Mouse (Mus musculus) MEL (cell line): ENCODE measurements around the gene Cd47. TPM values are rescaled to one million over a fixed set of nuclear protein-coding genes. Genes with fewer than 3 reads are reported as not detected.

Experiments used
- DNase-seq: peaks from one replicate; pipeline ENCODE4 v3.0.0; 2011; ENCODE audit warnings: low read depth, low spot score
- H3K27ac ChIP-seq: 2 replicates; pipeline ENCODE4 v1.5.1; 2012; ENCODE audit warnings: low read depth, mild to moderate bottlenecking, control low read depth, low read length, moderate library complexity; ENCODE audit not compliant: control insufficient read depth
- H3K27me3 ChIP-seq, 2 experiments: fragments of 150-350 bp in 1 of 2; sonication (generic) in 1 of 2; 2 replicates each; pipeline ENCODE4 v1.6.1; 2012; ENCODE audit warnings: low read length in 2 of 2, mild to moderate bottlenecking in 2 of 2, improper control_type of control experiment in 1 of 2, moderate library complexity in 1 of 2; ENCODE audit not compliant: insufficient read depth in 2 of 2, control insufficient read depth in 1 of 2
- H3K36me3 ChIP-seq, 2 experiments: 2 replicates each; pipeline ENCODE4 v1.6.1; 2012 to 2014; ENCODE audit warnings: low read length in 2 of 2, improper control_type of control experiment in 1 of 2, inconsistent platforms in 1 of 2, mild to moderate bottlenecking in 1 of 2; ENCODE audit not compliant: insufficient read depth in 2 of 2, control insufficient read depth in 1 of 2
- H3K4me1 ChIP-seq, 2 experiments: fragments of 150-350 bp in 1 of 2; sonication (generic) in 1 of 2; 2 replicates each; pipeline ENCODE4 v1.6.1; 2012; ENCODE audit warnings: low read length in 2 of 2, improper control_type of control experiment in 1 of 2, mild to moderate bottlenecking in 1 of 2; ENCODE audit not compliant: insufficient read depth in 2 of 2, control insufficient read depth in 1 of 2
- H3K4me3 ChIP-seq, 2 experiments: fragments of 150-350 bp in 1 of 2; sonication (generic) in 1 of 2; 2 replicates each; pipeline ENCODE4 v1.5.1; 2012; ENCODE audit warnings: low read depth in 2 of 2, low read length in 2 of 2, mild to moderate bottlenecking in 2 of 2, moderate library complexity in 2 of 2, control low read depth in 1 of 2, improper control_type of control experiment in 1 of 2; ENCODE audit not compliant: control insufficient read depth in 1 of 2, insufficient read depth in 1 of 2
- H3K79me2 ChIP-seq: 2 replicates; pipeline ENCODE4 v1.6.1; 2012; ENCODE audit warnings: mild to moderate bottlenecking, low read length, moderate library complexity; ENCODE audit not compliant: control insufficient read depth, poor library complexity, insufficient read depth
- H3K9ac ChIP-seq: 2 replicates; pipeline ENCODE4 v1.6.1; 2012; ENCODE audit warnings: low read depth, mild to moderate bottlenecking, control low read depth, low read length, moderate library complexity; ENCODE audit not compliant: control insufficient read depth, poor library complexity, severe bottlenecking
- H3K9me3 ChIP-seq: fragments of 150-350 bp; sonication (generic); replicated peaks from 2 replicates; pipeline ENCODE4 v1.6.1; 2012; ENCODE audit warnings: mild to moderate bottlenecking, low read length, improper control_type of control experiment, moderate library complexity; ENCODE audit not compliant: insufficient read depth
- CHD2 ChIP-seq: IDR thresholded peaks from 2 replicates; pipeline ENCODE4 v1.6.1; 2011; ENCODE audit warnings: low read length, improper control_type of control experiment
- CTCF ChIP-seq, 3 experiments: IDR thresholded peaks in 2 of 3; conservative IDR thresholded peaks in 1 of 3; 2 replicates each; pipeline ENCODE4 v1.5.1; 2011 to 2012; ENCODE audit warnings: low read length in 3 of 3, low read depth in 2 of 3, mild to moderate bottlenecking in 2 of 3, improper control_type of control experiment in 1 of 3, inconsistent platforms in 1 of 3, mixed read lengths in 1 of 3, moderate library complexity in 1 of 3; ENCODE audit not compliant: control insufficient read depth in 1 of 3, insufficient read depth in 1 of 3, poor library complexity in 1 of 3, severe bottlenecking in 1 of 3
- EP300 ChIP-seq, 2 experiments: IDR thresholded peaks; 2 replicates each; pipeline ENCODE4 v1.6.1; 2011; ENCODE audit warnings: improper control_type of control experiment in 2 of 2, low read length in 2 of 2, low read depth in 1 of 2, mild to moderate bottlenecking in 1 of 2
- ETS1 ChIP-seq: IDR thresholded peaks from 2 replicates; pipeline ENCODE4 v1.6.1; 2012; ENCODE audit warnings: low read depth, mild to moderate bottlenecking, inconsistent platforms, low read length, improper control_type of control experiment, moderate library complexity
- GABPA ChIP-seq: IDR thresholded peaks from 2 replicates; pipeline ENCODE4 v1.6.1; 2012; ENCODE audit warnings: low read depth, mild to moderate bottlenecking, inconsistent platforms, low read length, improper control_type of control experiment, moderate library complexity
- MAFK ChIP-seq: IDR thresholded peaks from 2 replicates; pipeline ENCODE4 v1.6.1; 2011; ENCODE audit warnings: low read depth, mild to moderate bottlenecking, low read length, improper control_type of control experiment, borderline replicate concordance
- MYB ChIP-seq: IDR thresholded peaks from 2 replicates; pipeline ENCODE4 v1.6.1; 2011; ENCODE audit warnings: mild to moderate bottlenecking, low read depth, low read length, improper control_type of control experiment
- NRF1 ChIP-seq: IDR thresholded peaks from 2 replicates; pipeline ENCODE4 v1.6.1; 2014; ENCODE audit warnings: low read depth, mild to moderate bottlenecking, inconsistent platforms, low read length, improper control_type of control experiment, moderate library complexity; ENCODE audit not compliant: poor library complexity, insufficient read depth, severe bottlenecking
- RAD21 ChIP-seq: IDR thresholded peaks from 2 replicates; pipeline ENCODE4 v1.6.1; 2011; ENCODE audit warnings: mild to moderate bottlenecking, low read depth, low read length, improper control_type of control experiment
- RCOR1 ChIP-seq: IDR thresholded peaks from 2 replicates; pipeline ENCODE4 v1.6.1; 2012; ENCODE audit warnings: low read depth, mild to moderate bottlenecking, inconsistent platforms, low read length, improper control_type of control experiment
- SIN3A ChIP-seq: IDR thresholded peaks from 2 replicates; pipeline ENCODE4 v1.6.1; 2012; ENCODE audit warnings: low read length, improper control_type of control experiment, inconsistent platforms
- SMC3 ChIP-seq: IDR thresholded peaks from 2 replicates; pipeline ENCODE4 v1.6.1; 2011; ENCODE audit warnings: low read depth, low read length, improper control_type of control experiment
- TAL1 ChIP-seq: IDR thresholded peaks from 2 replicates; pipeline ENCODE4 v1.6.1; 2012; ENCODE audit warnings: mild to moderate bottlenecking, inconsistent platforms, low read length, moderate library complexity, mixed read lengths
- UBTF ChIP-seq: IDR thresholded peaks from 2 replicates; pipeline ENCODE4 v1.6.1; 2012; ENCODE audit warnings: low read depth, mild to moderate bottlenecking, inconsistent platforms, low read length, improper control_type of control experiment, moderate library complexity, borderline replicate concordance; ENCODE audit not compliant: insufficient read depth
- ZC3H11A ChIP-seq: IDR thresholded peaks from 2 replicates; pipeline ENCODE4 v1.6.1; 2012; ENCODE audit warnings: low read depth, mild to moderate bottlenecking, inconsistent platforms, low read length, improper control_type of control experiment
- ZMIZ1 ChIP-seq: IDR thresholded peaks from 2 replicates; pipeline ENCODE4 v1.6.1; 2012; ENCODE audit warnings: low read depth, mild to moderate bottlenecking, inconsistent platforms, low read length, improper control_type of control experiment, moderate library complexity
- polyA plus RNA-seq, 2 experiments: library from polyadenylated mRNA; stranded (reverse) in 1 of 2; unstranded in 1 of 2; fragments of >175 nt in 1 of 2; fragments of >200 nt in 1 of 2; gene quantifications; 2 replicates each; pipeline versions ENCODE4 v1.2.1 to v1.2.4; 2012; ENCODE audit warnings: low replicate concordance in 2 of 2, low read depth in 1 of 2; ENCODE audit not compliant: insufficient read length in 2 of 2, insufficient read depth in 1 of 2, missing spikeins in 1 of 2
- total RNA-seq: library from RNA; depleted of rRNA; stranded (reverse); fragments of 300-350 nt; gene quantifications from 2 replicates; pipeline ENCODE4 v1.2.3, GENCODE M21; 2012

Gene Cd47
- total and polyA plus RNA-seq, 3 experiments: 45.9 to 57.5 (median 51.7) TPM

DNA sequence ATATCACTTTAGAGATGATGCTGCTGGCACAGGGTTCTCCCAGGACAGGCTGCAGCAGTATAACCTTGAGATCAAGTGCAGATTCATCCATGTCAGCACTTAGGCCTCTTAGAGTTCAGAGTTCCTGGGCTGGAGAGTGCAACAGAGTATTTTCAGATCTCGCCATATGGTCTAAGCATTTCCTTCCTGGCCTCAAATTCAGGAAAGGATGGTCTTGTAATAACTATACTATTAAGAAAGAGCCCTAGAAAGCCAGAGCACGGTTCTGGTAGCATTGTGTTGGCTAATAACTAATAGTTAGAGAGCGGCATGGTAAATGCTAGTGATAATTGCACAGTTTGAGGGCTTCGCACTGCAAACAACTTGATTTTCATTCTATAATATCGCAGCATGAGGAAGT lies 38.4 kb upstream of the Cd47 start:
- Histone ChIP-seq H3K4me1 (no peaks in the 10 kb centered on the region), H3K9ac (no peak overlapping the region), H3K36me3 (no peaks in the 10 kb centered on the region; a peak in 1 of 4 replicates), H3K79me2 (no peaks in the 10 kb centered on the region), H3K27ac (no peak overlapping the region), H3K27me3 (no peaks in the 10 kb centered on the region), H3K4me3 (no peak overlapping the region), H3K9me3 (no peaks in the 10 kb centered on the region)
- no peak for DNase-seq
- TF ChIP-seq EP300 (IDR thresholded peaks at IDR 0.05; ENCODE audit: low read depth in 1 of 2, low read length in 2 of 2) (no peak), TAL1 (no peak), MYB (no peak), NRF1 (no peak), ETS1 (no peak)

DNA sequence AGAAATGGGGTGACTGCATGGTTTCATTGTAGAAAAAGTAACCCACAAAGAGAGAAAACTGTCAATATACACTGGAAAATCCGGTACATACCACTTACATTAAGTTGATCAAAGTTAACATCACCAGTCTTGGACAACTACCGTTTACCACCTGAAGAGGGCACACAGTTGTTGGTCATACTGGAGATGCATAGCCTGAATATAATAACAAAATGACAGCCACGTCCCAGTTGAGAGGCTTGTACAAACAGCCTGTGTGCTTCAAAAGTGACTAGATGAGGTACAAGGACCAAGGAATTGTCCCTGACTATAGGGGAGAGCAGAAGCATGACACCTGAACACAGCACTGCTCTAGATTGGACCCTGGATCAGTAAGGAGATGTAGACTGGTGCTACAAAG lies 34.0 kb upstream of the Cd47 start:
- H3K79me2 ChIP-seq: no peaks in the 10 kb centered on the region
- H3K9me3 ChIP-seq: no peaks in the 10 kb centered on the region
- TF ChIP-seq CTCF (IDR thresholded peaks at IDR 0.05 in 2 of 3, conservative IDR thresholded peaks at IDR 0.05 in 1 of 3; ENCODE audit: control insufficient read depth in 1 of 3, insufficient read depth in 1 of 3, low read depth in 2 of 3, low read length in 3 of 3, poor library complexity in 1 of 3, severe bottlenecking in 1 of 3) (peak; percentile 40 to 77 (median 59)), ZC3H11A (peak; percentile 89), GABPA (no peak), MAFK (no peak), CHD2 (no peak), ZMIZ1 (no peak), RCOR1 (no peak), RAD21 (peak; percentile 83), SMC3 (peak; percentile 91), UBTF (no peak), SIN3A (0 out of 2 replicates have a peak, but pooled peaks have one; percentile 37)
- peaks cover 0 to 21% of the 10 kb centered on the region in 2 experiments; a peak in 2 of 4 replicates for H3K36me3 ChIP-seq
- H3K9ac ChIP-seq: no peak overlapping the region
- H3K4me1 ChIP-seq: peaks cover 11 to 12% of the 10 kb centered on the region in 2 experiments
- no peak overlapping the region for H3K27ac ChIP-seq
- peak; percentile 76 for DNase-seq
- H3K4me3 ChIP-seq: no peak overlapping the region
- H3K27me3 ChIP-seq: no peaks in the 10 kb centered on the region
